Mouse (Mus musculus): ENCODE measurements around the gene Eapp.

Gene Eapp

GRCm38 (mm10) chr12:54632141-54632540, 63.6 kb downstream of the Eapp start:
- DNase-seq, result no peak

- peak; percentile 7 for DNase-seq
Observed at GRCm38 (mm10) chr12:54621942-54622341, 73.8 kb downstream of the Eapp start.

Measured in heart, adult 11 months (tissue).